Mouse (Mus musculus): Measurements from ENCODE around the gene Syngr1. TPM values are rescaled to one million over a fixed set of nuclear protein-coding genes. Genes with fewer than 3 reads are reported as not detected.

Syngr1 gene
- polyA plus RNA-seq, 1 experiment from 2014 or later, result 27.3 TPM

- Histone ChIP-seq H3K27ac (replicated peaks) (no peak overlapping the region), H3K4me3 (no peak overlapping the region), H3K4me1 (peaks cover 43% of the 10 kb centered on the region), H3K9ac (no peak overlapping the region), H3K4me2 (no peak overlapping the region), H3K9me3 (no peaks in the 10 kb centered on the region), H3K36me3 (no peaks in the 10 kb centered on the region), H3K27me3 (replicated peaks) (peaks cover 41% of the 10 kb centered on the region)
- 70% methylated on average over 6 of the region's 6 CpGs for WGBS
- no peak for ATAC-seq (ENCODE audit: extremely low read depth, insufficient number of reproducible peaks, low FRiP score, low TSS enrichment)
Observed at GRCm38 (mm10) chr15:80101503-80101902, 10.4 kb downstream of the Syngr1 start.

- Histone ChIP-seq H3K4me2 (no peak overlapping the region), H3K9ac (no peak overlapping the region), H3K4me3 (no peak overlapping the region), H3K27ac (replicated peaks) (no peak overlapping the region), H3K36me3 (no peaks in the 10 kb centered on the region), H3K9me3 (no peaks in the 10 kb centered on the region), H3K27me3 (replicated peaks) (peaks cover 37% of the 10 kb centered on the region), H3K4me1 (peaks cover 33% of the 10 kb centered on the region)
- WGBS, result 81% methylated on average over 6 of the region's 6 CpGs
- ATAC-seq (ENCODE audit: extremely low read depth, insufficient number of reproducible peaks, low FRiP score, low TSS enrichment), result no peak
Observed at GRCm38 (mm10) chr15:80102495-80102894, 11.4 kb downstream of the Syngr1 start.

DNA sequence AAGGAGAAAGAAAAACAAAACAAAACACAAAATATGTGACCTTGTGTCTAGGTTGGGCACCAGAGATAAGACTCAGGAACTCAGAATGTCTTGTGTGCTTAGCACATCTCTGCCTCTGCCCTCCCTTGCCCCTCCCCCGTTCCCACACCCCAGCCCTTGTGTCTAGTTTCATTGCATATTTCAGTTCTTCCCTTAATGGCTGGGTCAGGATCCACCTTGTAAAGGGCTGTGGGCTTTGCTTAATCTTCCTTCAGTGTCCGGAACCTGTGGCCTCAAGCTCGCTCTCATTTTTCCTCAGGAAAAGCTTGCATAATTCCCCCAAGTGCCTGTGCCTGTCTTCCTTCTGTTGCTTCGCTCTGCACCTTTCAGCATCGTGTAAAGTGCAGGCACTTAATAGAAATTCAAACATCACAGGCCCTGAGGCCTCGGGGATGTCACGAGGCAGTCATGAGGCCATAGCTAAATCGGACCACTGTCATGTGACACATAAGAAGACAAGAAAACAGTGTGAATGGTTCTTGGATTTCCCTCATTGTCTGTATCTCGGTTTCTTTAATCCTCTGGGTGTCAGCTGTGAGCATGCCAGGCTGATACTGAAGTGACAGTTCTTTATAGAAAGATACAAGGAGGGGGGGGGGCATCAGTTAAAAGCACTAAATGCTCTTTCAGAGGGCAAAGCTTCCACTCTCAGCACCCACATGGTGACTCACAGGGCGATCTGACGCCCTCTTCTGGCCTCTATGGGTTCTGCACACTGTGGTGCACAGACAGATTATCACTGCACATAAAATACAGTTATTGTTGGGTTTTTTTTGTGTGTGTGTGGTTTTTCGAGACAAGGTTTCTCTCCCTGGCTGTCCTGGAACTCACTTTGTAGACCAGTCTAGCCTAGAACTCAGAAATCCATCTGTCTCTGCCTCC is 14.6 kb downstream of the Syngr1 start:
- Histone ChIP-seq H3K9me3 (no peaks in the 10 kb centered on the region), H3K36me3 (no peaks in the 10 kb centered on the region), H3K9ac (0 out of 2 replicates have a peak overlapping the region, but pooled peaks have one; percentile 14), H3K27ac (replicated peaks) (peak overlapping the region; percentile 66), H3K4me3 (no peak overlapping the region), H3K4me1 (peaks cover 12% of the 10 kb centered on the region), H3K4me2 (no peak overlapping the region), H3K27me3 (replicated peaks) (peaks cover 13% of the 10 kb centered on the region; the same call in 1 of the 2 replicates)
- ATAC-seq (ENCODE audit: extremely low read depth, insufficient number of reproducible peaks, low FRiP score, low TSS enrichment), result no peak
- 50% methylated on average over 12 of the region's 12 CpGs for WGBS

DNA sequence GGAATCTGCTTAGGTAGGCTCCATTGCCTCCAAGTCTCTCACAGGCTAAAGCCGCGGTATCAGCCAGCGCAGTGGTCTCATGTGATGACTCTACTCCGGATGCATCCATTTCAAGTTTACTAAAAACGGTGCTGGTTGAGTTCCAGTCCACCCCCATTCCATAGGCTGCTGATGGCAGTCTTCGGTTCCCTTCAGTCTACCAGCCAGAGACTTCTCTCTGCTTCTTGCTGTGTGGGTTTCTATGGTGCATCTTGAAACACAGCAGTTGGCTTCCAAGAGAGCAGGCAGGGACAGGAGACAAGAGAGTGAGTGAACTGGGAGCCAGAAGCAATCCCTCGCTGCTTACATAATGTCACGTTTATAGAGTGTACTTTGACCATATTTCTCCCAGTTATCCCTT is 16.0 kb downstream of the Syngr1 start:
- H3K9ac ChIP-seq, result no peak overlapping the region
- no peak overlapping the region for H3K4me2 ChIP-seq
- no peak for ATAC-seq (ENCODE audit: extremely low read depth, insufficient number of reproducible peaks, low FRiP score, low TSS enrichment)
- H3K36me3 ChIP-seq, result 0 out of 2 replicates have a peak, but pooled peaks cover 3% of the 10 kb centered on the region
- H3K27me3 ChIP-seq (replicated peaks), result peaks cover 1% of the 10 kb centered on the region; the same call in 1 of the 2 replicates
- WGBS, result 87% methylated on average over 8 of the region's 8 CpGs
- H3K27ac ChIP-seq (replicated peaks), result no peak overlapping the region
- H3K4me1 ChIP-seq, result peaks cover 12% of the 10 kb centered on the region
- H3K9me3 ChIP-seq, result no peaks in the 10 kb centered on the region
- H3K4me3 ChIP-seq, result no peak overlapping the region

DNA sequence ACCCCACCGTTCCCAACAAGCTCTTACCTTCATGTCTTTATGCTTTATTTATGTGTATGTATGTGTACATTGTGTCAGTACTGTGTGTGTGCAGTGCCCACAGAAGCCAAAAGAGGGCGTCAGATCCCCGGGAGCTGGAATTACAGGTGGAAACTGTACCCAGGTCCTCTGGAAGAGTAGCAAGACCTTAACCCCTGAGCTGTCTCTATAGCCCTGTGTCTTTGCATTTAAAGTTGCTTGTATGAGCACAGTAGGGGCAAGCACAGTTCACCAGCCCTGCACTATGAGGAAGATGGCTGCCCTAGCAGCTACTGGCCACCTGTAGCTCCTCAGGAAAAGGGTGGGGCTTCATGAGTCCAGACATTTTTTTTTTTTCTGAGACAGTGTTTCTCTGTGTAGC is 16.4 kb downstream of the Syngr1 start:
- H3K36me3 ChIP-seq, result 0 out of 2 replicates have a peak, but pooled peaks cover 6% of the 10 kb centered on the region
- no peak for ATAC-seq (ENCODE audit: extremely low read depth, insufficient number of reproducible peaks, low FRiP score, low TSS enrichment)
- H3K4me3 ChIP-seq, result no peak overlapping the region
- peaks cover 12% of the 10 kb centered on the region for H3K4me1 ChIP-seq
- H3K9me3 ChIP-seq, result no peaks in the 10 kb centered on the region
- no peak overlapping the region for H3K9ac ChIP-seq
- no peaks in the 10 kb centered on the region; the same call in 1 of the 2 replicates for H3K27me3 ChIP-seq (replicated peaks)
- no peak overlapping the region for H3K27ac ChIP-seq (replicated peaks)
- 74% methylated on average over 3 of the region's 3 CpGs for WGBS
- no peak overlapping the region for H3K4me2 ChIP-seq

DNA sequence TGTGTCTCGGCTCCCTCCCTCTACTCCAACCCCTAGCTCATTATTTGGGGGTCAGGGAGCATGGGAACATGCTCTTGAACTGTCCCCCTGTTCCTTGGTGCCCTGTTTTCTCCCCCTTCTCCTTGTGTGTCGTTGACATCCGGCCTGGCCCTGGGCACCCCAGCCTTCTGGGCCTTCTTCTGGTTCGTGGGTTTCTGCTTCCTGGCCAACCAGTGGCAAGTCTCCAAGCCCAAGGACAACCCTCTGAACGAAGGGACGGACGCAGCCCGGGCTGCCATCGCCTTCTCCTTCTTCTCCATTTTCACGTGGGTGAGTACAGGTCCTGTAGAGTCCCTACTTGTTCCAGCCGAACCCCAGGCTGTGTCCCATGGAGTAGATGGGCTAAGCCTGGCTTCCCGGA is 20.3 kb downstream of the Syngr1 start:
- 0 out of 2 replicates have a peak, but pooled peaks cover 6% of the 10 kb centered on the region for H3K36me3 ChIP-seq
- H3K27ac ChIP-seq (replicated peaks), result no peak overlapping the region
- no peak overlapping the region for H3K4me3 ChIP-seq
- no peaks in the 10 kb centered on the region for H3K27me3 ChIP-seq (replicated peaks)
- no peak overlapping the region for H3K4me2 ChIP-seq
- H3K9ac ChIP-seq, result no peak overlapping the region
- peaks cover 7% of the 10 kb centered on the region; the same call in 1 of the 2 replicates for H3K4me1 ChIP-seq
- H3K9me3 ChIP-seq, result no peaks in the 10 kb centered on the region
- no peak for ATAC-seq (ENCODE audit: extremely low read depth, insufficient number of reproducible peaks, low FRiP score, low TSS enrichment)
- 74% methylated on average over 12 of the region's 12 CpGs for WGBS

DNA sequence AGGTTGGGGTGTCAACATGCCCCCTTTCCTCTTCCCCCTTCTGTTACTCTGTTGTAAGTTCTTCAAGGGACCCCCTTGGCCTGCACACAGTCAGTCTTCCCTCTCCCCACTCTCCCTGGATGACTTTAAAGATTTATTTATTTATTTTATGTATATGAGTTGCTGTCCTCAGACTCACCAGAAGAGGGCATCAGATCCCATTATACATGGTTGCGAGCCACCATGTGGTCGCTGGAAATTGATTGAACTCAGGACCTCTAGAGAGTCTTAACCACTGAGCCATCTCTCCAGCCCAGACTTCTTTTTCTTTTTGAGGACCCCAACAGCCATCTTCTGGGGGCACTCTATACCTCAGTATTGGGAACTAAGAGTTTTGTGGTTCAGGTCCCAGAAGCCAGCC is 21.4 kb downstream of the Syngr1 start:
- Histone ChIP-seq H3K9ac (no peak overlapping the region), H3K27ac (replicated peaks) (no peak overlapping the region), H3K4me3 (no peak overlapping the region), H3K4me2 (no peak overlapping the region), H3K36me3 (0 out of 2 replicates have a peak, but pooled peaks cover 6% of the 10 kb centered on the region), H3K4me1 (peaks cover 7% of the 10 kb centered on the region; the same call in 1 of the 2 replicates), H3K9me3 (no peaks in the 10 kb centered on the region), H3K27me3 (replicated peaks) (no peaks in the 10 kb centered on the region)
- no peak for ATAC-seq (ENCODE audit: extremely low read depth, insufficient number of reproducible peaks, low FRiP score, low TSS enrichment)
- 40% methylated on average over 2 of the region's 2 CpGs for WGBS

GRCm38 (mm10) chr15:80114414-80114813 is 23.3 kb downstream of the Syngr1 start:
- Histone ChIP-seq H3K27me3 (replicated peaks) (0 out of 2 replicates have a peak, but pooled peaks cover 6% of the 10 kb centered on the region), H3K9ac (no peak overlapping the region), H3K4me2 (no peak overlapping the region), H3K9me3 (no peaks in the 10 kb centered on the region), H3K36me3 (0 out of 2 replicates have a peak, but pooled peaks cover 6% of the 10 kb centered on the region), H3K27ac (replicated peaks) (no peak overlapping the region), H3K4me1 (peaks cover 7% of the 10 kb centered on the region; the same call in 1 of the 2 replicates), H3K4me3 (no peak overlapping the region)
- 85% methylated on average over 7 of the region's 7 CpGs for WGBS
- ATAC-seq (ENCODE audit: extremely low read depth, insufficient number of reproducible peaks, low FRiP score, low TSS enrichment), result no peak

DNA sequence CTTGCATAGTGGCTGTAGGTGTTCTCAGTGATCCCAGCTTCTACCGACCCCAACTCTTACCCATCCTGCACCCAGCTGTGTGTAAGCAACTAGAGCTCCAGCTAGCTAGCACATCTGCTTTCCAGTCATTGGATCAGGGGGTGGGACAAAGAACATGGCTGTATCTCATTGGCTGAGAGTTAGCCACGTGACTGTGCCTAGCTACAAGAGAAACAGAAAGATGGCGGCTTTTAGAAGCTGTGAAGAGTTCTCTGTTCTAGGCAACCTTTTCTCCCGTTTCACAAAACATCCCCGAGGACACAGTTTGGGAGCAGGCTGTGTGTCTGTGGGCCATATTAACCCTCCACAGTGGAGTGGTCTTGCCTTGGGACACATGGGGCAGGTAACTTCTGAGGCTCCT is 24.1 kb downstream of the Syngr1 start:
- H3K9ac ChIP-seq, result no peak overlapping the region
- H3K27me3 ChIP-seq (replicated peaks), result 0 out of 2 replicates have a peak, but pooled peaks cover 6% of the 10 kb centered on the region
- 0 out of 2 replicates have a peak, but pooled peaks cover 6% of the 10 kb centered on the region for H3K36me3 ChIP-seq
- peak overlapping the region; percentile 49 for H3K4me2 ChIP-seq
- peaks cover 7% of the 10 kb centered on the region; the same call in 1 of the 2 replicates for H3K4me1 ChIP-seq
- peak overlapping the region; percentile 28 for H3K4me3 ChIP-seq
- 48% methylated on average over 5 of the region's 5 CpGs for WGBS
- H3K9me3 ChIP-seq, result no peaks in the 10 kb centered on the region
- no peak overlapping the region for H3K27ac ChIP-seq (replicated peaks)
- ATAC-seq (ENCODE audit: extremely low read depth, insufficient number of reproducible peaks, low FRiP score, low TSS enrichment), result no peak

DNA sequence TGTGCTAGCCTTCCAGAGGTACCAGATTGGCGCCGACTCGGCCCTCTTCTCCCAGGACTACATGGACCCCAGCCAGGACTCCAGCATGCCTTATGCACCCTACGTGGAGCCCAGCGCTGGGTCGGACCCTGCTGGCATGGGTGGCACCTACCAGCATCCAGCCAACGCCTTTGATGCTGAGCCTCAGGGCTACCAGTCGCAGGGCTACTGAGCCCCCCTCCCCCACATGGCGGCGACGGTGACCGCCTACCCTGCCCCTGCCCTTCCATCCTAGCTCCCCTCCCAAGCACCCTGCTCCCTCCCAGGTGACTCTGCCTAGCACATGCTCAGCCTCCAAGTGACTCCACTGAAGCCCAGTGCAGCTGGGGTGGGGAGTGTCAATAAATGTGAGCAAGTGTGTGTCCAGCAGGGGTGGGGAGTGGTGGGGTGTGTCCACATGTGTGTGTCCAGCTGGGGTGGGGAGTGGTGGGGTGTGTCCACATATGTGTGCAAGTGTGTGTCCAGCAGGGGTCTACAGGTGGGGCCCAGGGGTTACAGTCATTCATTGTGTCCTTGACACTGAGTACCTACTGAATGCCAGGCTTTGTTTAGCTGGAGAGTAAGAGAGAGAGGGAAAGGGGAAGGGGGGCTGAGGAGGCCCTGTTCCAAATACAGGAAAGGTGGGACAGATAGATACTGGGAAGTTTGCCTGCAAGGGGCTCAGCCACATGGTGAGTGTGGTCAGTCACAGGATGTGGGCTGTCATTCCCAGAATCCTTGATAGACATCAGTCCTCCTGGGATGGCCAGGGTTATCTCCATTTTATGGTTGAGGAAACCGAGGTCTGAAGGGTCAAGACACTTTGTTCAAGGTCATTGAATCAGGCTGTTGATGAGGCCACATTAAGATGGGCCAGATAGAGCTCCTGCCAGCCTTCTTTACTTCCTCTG is 25.0 kb downstream of the Syngr1 start:
- Histone ChIP-seq H3K4me1 (peaks cover 7% of the 10 kb centered on the region; the same call in 1 of the 2 replicates), H3K9me3 (no peaks in the 10 kb centered on the region), H3K36me3 (0 out of 2 replicates have a peak, but pooled peaks cover 6% of the 10 kb centered on the region), H3K9ac (no peak overlapping the region), H3K27me3 (replicated peaks) (0 out of 2 replicates have a peak, but pooled peaks cover 6% of the 10 kb centered on the region), H3K4me2 (peak overlapping the region; percentile 49), H3K4me3 (peak overlapping the region; percentile 28), H3K27ac (replicated peaks) (no peak overlapping the region)
- 60% methylated on average over 13 of the region's 13 CpGs for WGBS
- 0 out of 2 replicates have a peak, but pooled peaks have one; percentile 14 for ATAC-seq (ENCODE audit: extremely low read depth, insufficient number of reproducible peaks, low FRiP score, low TSS enrichment)

Data from heart, embryonic 13.5 days (tissue).